Mouse (Mus musculus) ovary, adult 18-20 months (tissue): Measurements from ENCODE around the gene Mif4gd.
A peak's percentile ranks its signal among the peaks of the same experiment; 100 is the strongest.

ENCODE experiments used
- DNase-seq: peaks from one replicate; pipeline ENCODE4 v3.0.0; 2022; ENCODE audit warnings: low spot score, mixed read lengths

Mif4gd gene

GRCm38 (mm10) chr11:115613138-115613945 is 573 bp upstream of the Mif4gd start:
- DNase-seq, result no peak

- DNase-seq, result peak; percentile 69
Measured at GRCm38 (mm10) chr11:115612059-115612409, 735 bp downstream of the Mif4gd start.

DNA sequence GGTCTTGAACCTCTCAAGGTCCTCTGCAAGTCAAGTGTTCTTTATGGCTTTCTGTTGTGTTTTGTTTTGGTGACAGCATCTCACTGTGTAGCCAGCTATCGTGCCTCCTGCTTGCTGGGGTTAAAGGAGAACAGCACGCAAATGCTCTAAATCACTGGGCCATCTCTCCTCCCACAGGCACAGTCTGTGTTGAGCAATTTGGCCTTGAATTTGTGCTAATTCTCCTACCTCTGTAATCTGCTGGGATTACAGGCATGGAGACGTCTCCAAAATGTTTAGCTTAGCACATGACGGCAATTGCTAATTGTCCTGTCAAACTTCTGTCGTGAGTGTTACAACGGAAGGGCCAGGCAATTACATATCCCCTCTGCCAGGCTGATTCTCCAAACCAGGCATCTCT is 1.6 kb downstream of the Mif4gd start:
- DNase-seq, result no peak

GRCm38 (mm10) chr11:115609576-115609975 is 3.2 kb downstream of the Mif4gd start:
- DNase-seq, result no peak

DNA sequence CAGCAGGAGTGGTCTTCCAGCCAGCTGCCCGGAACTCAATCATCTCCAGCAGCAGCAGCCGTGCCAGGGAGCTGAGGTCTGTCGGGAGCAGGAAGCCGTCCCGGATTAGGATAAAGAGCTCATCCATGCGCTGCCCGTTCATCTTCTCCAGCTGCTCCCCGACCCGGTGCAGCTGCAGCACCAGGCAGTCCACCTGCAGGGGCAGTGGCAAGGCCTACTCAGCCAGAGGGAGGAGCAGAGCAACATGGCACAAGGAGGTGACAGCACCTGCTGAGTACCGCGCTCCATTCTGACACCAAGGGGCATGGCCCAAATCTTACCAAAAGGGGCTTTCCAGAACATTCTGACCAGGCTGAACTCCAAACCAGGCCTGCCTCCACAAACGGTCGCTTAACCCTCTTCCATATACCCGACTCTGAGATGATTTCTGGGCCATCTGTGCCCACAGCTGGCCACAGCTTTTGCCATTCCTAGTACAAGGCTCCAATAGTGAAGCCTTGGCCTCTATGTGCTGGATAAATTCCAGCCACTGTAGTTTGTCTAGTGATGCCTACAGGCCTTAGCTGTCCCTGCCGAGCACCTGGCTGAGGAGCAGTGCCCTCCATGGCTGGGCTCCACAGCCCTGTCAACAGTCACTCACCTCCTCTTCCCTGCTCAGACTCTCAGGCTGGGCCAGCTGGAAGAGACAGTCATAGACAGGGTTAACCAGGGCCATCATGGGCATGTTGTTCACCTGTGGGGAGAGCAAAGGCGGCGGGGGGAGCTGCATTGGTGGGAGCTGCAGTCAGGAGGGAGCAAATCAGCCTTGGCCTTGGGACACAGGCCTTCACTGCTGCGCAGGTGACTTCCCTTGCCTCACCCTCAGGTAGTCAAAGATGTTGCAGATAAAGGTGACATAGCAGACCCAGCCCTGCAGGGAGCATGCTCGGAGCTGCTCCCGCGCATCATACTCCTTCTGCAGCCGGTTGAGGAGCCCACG is 4.1 kb downstream of the Mif4gd start:
- no peak for DNase-seq

- DNase-seq, result no peak
Measured at GRCm38 (mm10) chr11:115606733-115607132, 6.0 kb downstream of the Mif4gd start.

- DNase-seq, result no peak
Measured at GRCm38 (mm10) chr11:115604304-115604696, 8.5 kb downstream of the Mif4gd start.

DNA sequence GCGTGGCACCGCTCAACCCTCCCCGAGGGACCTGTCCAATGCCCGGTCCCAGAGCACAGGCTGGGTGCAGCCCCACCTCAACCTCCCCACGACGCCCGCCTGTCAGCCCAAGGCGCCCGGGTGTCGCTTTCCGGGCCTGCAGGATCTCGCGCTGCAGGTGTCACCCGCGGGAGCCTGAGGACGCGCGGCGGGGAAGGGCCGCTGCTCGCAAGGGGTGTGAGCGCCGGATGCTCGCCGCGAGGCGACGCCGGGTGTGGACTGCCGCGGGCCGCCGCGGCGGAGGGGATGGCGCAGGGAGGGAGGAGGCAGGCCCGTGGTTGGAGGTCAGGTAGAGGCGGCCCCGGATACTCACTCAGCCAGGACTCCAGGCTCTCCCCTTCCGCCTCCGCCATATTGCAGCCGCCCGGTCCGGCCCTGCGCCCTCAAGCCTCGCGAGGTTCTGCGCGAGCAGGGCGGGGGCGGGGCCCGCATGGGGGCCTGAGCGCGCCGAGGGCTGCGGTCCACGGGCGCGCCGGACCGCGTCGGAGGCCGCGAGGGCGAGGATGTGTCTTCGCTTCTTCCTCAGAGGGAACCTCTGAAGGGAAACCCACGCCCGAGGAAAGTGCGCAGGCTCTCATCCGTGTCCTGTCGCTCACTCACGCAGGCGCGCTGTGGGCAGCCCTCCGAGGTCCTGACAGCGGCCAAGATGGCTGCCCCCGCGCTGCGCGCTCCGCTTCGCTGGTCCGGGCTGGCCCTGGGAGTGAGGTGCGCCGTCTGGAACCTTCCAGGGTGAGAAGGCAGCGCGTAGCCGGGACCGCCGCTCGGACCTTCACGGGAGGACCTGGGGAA is 9.1 kb downstream of the Mif4gd start, which contains the start of the genes Mrps7 and Gga3:
Gene Mrps7 (plus strand): TSS at position 450 of the 828 bp plus-strand sequence.
Gene Gga3 (minus strand): TSS at position 576 of the 828 bp plus-strand sequence.
- DNase-seq, result peak; percentile 85

- no peak for DNase-seq
Measured at GRCm38 (mm10) chr11:115603128-115603475, 9.7 kb downstream of the Mif4gd start.

DNA sequence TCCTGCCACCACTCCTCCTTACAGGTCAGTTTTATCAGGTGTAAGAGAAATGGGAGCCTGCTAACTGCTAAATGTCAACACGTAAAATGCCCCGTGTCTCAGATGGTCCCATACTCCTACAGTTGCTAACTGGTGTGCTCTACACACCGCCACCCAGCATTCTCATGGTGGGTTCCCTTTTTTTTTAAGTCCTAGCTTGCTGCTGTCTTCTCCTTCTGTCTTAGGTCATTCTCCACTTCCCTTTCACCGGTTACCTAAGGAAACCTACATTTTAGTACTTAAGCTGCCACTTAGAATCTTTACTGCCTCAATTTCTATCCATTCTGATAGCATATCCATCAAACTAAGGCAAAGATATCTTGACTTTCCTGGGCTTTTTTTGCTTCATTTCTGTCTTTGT is 11.6 kb downstream of the Mif4gd start:
- no peak for DNase-seq

DNA sequence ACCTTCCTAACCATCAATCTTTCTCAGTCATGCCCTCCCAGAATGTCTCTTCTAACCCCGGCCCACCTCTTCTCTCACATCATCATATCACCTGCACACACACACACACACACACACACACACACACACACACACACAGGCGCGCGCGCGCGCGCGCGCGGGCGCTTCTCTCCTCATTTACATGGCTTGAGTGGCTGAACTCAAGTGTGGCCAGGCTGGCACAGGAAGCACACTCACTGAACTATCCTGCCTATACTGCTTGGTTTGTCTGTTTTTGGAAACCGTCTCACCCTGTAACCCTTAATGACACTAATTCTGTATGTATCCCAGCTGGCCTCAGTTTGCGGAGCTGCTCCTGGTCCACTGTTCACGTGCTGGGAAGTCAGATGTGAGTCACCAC is 12.0 kb downstream of the Mif4gd start:
- DNase-seq, result no peak

DNA sequence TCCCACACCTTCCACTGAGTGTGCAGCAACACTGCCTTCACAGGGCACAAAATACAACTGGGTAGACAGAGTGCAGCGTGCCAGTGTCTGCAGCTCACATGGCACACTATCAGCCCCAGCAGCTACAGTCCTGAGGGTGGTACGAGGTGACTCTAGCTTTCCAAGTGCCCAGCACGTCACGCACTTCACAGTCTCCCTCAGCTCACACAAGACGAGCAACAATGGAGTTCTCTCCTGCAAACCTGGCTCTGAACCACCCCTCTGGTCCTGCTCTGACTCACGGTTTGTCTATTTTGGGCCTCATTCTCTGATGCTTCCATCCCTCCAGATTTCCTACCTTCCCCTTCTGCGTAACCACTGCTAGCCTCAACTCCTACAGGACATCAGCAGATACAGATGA is 13.0 kb downstream of the Mif4gd start:
- no peak for DNase-seq

DNA sequence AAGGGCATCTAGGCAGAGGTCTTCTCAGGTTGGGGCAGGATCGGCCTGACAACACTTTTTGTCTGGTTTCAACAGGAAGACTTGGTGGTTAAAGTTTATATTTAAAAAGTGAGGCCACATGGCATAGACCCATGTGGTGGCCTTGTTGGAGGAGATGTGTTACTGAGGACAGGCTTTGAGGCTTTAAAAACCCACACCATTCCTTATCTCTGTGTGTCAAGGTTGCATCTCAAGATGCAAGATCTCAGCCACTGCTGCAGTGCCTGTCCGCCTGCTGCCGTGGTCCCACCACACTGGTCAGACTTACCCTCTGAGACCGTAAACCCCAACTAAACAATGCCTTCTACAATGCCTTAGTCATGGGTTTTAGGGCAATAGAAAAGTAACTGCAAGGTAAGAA is 14.5 kb downstream of the Mif4gd start:
- DNase-seq, result no peak

DNA sequence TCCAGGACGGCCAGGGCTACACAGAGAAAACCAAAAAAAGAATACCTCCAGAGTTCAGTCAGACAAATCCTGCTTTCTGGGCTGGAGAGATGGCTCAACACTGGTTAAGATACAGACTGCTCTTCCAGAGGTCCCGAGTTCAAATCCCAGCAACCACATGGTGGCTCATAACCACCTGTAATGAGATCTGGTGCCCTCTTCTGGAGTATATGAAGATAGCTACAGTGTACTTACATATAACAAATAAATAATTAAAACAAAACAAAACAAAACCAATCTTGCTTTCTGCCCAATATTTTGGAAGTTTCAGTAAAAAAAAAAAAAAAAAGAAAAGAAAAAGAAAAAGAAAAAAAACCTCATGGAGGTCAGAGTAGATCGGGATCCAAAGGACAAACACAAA is 17.6 kb downstream of the Mif4gd start:
- no peak for DNase-seq

DNA sequence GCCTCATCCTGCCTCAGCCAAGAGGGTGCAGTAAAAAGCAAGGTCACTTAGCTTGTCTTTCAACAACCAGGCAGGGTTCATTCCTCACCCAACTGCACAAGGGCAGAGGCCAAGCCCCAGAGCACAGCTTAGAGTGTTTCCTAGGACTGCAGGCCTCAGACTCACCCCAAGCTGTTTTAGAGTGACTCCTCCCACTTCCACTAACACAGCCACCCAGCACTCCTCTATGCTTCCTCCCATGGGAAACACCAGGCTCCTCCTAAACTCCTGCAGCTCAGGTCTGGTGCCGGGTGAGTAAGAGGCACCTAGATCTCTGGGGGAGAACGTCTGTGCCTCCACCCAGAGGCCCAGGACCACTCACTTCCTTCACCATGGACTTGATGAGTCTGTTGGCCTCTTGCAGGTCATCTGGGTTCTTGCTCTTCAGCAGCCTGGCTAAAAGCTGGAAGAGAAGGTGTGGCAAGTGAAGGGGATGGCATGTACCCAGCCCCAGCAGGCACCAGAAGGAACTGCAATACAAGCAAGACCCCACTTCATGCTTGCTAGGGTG is 22.2 kb downstream of the Mif4gd start:
- DNase-seq, result no peak

DNA sequence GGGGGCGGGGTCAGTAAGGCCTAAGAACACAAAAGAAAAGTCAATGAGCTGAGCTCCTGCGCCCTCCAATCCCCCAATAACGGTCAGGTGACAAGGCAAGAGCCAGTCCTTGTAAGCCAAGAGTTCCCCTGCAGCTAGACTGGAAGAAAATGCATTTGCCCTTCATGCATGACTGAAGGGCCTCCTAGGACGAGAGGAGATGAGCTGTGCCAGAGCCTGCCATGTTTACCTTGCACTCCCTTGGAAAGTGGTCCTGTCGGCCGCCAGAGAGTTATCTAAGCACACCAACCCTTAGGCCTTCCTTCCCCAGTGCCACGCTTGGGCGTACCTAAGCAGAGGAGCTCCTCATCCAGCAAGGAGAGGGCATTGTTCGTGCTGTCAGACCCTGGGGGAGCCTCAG is 24.8 kb downstream of the Mif4gd start:
- no peak for DNase-seq

DNA sequence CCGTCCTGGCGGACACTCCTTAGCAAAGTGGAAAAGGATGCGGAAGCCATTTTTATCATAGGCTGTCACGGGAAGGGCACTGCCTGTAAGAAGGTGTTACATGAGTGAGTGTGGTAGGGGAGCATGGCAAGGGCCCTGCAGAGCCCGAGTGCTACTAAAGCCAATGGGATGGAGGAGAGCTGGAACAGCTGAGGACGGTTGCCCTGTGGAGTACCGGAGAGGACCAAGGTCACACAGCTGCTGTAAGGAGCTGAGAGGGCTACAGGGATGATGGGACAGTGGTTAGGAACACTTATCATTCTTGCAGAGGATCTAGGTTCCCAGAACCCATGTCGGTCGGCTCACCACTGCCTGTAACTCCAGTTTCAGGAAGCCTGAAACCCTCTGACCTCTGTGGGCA is 26.4 kb downstream of the Mif4gd start:
- DNase-seq, result no peak

- no peak for DNase-seq
Measured at GRCm38 (mm10) chr11:115585573-115586100, 27.1 kb downstream of the Mif4gd start.

GRCm38 (mm10) chr11:115584376-115585073 is 28.2 kb downstream of the Mif4gd start:
- no peak for DNase-seq

DNA sequence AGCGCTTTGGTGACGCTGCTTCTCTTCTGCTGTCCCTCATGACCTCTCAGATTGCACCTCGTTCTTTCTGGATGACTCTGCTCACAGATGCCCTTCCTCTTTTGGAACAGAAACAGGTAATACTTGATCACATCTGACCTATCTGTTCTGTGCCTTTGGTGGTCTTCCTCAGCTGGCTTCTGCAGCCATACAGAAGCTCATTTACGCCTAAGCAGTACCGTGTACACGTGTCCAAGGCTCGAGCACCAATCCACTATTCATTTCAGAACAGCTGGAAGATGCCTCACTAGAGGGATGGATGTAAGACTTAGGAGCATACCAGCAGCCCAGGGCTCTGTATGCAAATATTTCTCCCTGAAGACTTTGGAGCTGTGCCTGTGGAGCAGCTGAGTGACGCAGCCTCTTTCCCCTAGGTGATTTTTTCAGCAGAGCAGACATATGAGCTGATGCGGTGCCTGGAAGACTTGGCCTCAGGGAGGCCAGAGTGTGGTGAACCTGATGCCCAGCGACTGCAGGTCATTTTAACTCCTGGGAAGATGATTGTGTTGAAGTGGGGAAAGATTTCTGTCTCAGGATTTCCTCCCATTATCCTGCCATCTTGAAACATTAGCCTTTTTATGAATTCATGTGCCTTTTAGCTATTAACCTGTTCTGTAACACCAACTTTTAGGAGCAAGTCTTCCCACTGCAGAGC is 29.7 kb downstream of the Mif4gd start:
- DNase-seq, result no peak
